Mouse (Mus musculus): ENCODE measurements around the gene a.

DNA sequence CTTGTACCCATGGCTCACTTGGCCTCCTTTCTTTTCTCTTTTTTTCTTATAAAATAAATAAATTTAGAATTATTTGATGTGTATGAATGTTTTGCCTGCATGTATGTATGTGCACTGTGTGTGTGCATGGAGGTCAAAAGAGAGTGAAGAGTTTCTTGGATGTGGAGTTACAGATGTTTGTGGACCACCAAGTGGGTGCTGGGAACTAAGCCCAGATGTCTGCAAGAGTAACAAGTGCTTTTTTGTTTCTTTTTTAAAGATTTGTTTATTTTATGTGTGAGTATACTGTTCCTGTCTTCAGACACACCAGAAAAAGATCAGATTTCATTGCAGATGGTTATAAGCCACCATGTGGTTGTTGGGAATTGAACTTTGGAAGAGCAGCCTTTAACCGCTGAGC is 12.2 kb downstream of the a start:
- TF ChIP-seq CTCF (conservative IDR thresholded peaks at IDR 0.05; ENCODE audit: insufficient read depth, insufficient read length, low read depth, low read length), result no peak
- no peak for TF ChIP-seq POLR2A (IDR thresholded peaks at IDR 0.05; ENCODE audit: low read depth, low read length)
